Mouse (Mus musculus) neutrophil, adult 83 days (primary cell): ENCODE measurements around the gene Aif1l. TPM values are rescaled to one million over a fixed set of nuclear protein-coding genes. Genes with fewer than 3 reads are reported as not detected.

Experiments
- total RNA-seq, 2 experiments: library from RNA; stranded (reverse); gene quantifications; one replicate each; pipeline ENCODE4 v1.2.4; 2023

Gene Aif1l
- total RNA-seq = not detected

GRCm38 (mm10) chr2:31950058-31950871 lies at the start of gene Aif1l:
Aif1l (plus strand) TSS chr2:31950139.

DNA sequence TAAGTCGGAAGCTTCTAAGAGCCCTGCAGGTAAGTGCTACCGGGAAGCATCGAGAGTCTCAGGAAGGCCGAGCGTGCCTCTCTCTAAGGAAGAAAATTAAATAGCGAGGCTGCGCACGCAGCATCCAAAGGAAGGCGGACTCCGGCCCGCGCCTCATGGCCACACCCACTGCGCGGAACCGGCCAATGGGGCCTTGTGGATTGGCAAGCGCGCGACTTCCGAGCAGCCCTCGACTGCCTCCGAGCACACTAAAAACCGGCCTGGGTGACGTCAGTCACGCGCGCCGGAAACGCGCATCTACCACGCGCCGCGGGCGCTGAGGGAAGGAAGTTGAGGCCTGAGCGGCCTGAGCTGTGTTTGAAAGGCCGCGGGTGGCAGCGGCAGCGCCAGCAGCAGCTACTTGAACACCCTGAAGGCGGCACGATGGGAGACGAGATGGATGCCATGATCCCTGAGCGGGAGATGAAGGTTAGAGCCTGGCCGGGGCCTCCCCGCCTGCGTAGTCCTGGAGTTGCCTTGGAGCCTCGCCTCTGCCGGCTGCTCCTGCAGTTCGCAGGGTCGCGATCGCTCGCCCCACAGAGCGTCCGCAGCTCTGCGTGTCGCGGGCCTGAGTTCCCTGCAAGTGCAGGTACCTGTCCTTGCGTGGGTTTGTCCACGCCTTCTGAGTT lies 24.3 kb downstream of the Aif1l start, which contains the start of gene Nup214:
Gene Nup214, plus strand, starts transcription at position 296 of the 668 bp plus-strand sequence.

Other genes starting within 250 kb of the Aif1l start
- under 1 TPM in 1 of 2 experiments, not detected in 1; 0.20 TPM for gene Qrfp, start 139.6 kb upstream of the Aif1l start, total RNA-seq
- not detected for gene Fibcd1, start 104.1 kb upstream of the Aif1l start, total RNA-seq
- gene Lamc3, start 62.8 kb upstream of the Aif1l start, total RNA-seq = not detected
- gene Nup214, start 24.3 kb downstream of the Aif1l start, total RNA-seq = 10 to 100 TPM; 58.8 to 63.5 TPM
- gene Fam78a, start 134.7 kb downstream of the Aif1l start, total RNA-seq = 10 to 100 TPM; 12.5 to 17.8 TPM
- under 1 TPM; 0.38 to 0.46 TPM for gene Plpp7, start 145.4 kb downstream of the Aif1l start, total RNA-seq
- 10 to 100 TPM; 36.1 to 37.1 TPM for gene Prrc2b, start 200.9 kb downstream of the Aif1l start, total RNA-seq